Mouse (Mus musculus) testis, adult 2 months (tissue): Measurements from ENCODE around the gene Slco1b2.

Experiments used
- CTCF ChIP-seq: fragments of 200-500 bp; IDR thresholded peaks from 2 replicates; pipeline ENCODE4 v1.5.1; 2012; ENCODE audit warnings: low read depth, mild to moderate bottlenecking, inconsistent platforms, low read length, moderate library complexity; ENCODE audit not compliant: control insufficient read depth, insufficient read depth, insufficient replicate concordance
- POLR2A ChIP-seq: fragments of 200-500 bp; IDR thresholded peaks from 2 replicates; pipeline ENCODE4 v1.6.1; 2012; ENCODE audit warnings: low read depth, mild to moderate bottlenecking, inconsistent platforms, low read length, moderate library complexity; ENCODE audit not compliant: control insufficient read depth

DNA sequence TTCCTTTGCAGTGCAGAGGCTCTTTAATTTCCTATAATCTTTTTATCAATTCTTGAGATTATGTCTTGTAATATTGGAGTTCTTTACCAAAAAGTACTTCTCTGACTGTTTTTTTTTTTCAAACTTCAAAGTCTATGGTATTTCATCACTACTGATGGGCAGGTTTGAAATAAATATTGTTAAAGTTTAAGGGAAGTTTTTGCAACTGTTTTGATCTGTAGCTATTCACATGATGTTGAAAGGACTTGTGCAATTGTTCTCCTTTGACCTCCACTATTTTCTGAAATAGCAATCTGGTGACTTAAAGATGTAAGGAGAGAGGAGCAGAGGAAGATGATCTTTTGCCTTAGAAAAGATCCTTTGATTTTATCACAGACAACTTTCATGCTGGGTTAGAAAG lies 15.3 kb upstream of the Slco1b2 start:
- TF ChIP-seq CTCF (no peak), POLR2A (no peak)
